21 mouse cellular contexts compared by ENCODE assay signal in the genomic region with DNA sequence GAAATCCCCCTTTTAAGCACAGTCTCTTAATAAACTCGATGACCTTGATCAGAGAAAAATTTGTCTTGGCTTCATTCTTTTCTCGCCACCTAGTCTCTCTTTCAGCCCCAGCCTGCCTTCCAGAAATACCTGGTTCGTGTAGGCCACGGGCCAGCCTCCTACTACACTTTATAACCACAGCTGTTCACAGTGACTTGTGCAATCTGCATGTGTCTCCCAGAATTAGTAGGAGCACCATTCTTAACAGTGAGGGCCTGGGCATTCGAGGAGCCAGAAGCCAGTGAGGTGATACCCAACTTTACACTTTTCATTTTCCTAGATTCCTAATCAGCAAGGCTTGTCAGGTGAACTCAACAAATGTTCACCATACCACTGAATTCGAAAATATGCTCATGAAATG.
"Had no signal": no experiment of that assay in that cellular context is flagged by ENCODE, and none has a peak within 500 bp of the region (broad histone marks: within the 10 kb centered on the region; RNA-seq: fewer than 3 reads in every experiment).

No protein-coding gene starts in this region.

- H3K27me3 ChIP-seq: limb, embryonic 13.5 days; liver, embryonic 12.5 days; liver, embryonic 15.5 days; midbrain, embryonic 13.5 days; neural tube, embryonic 12.5 days; neural tube, embryonic 15.5 days; stomach, embryonic 15.5 days had no signal

- H3K4me1 ChIP-seq: limb, embryonic 10.5 days; limb, embryonic 13.5 days; midbrain, embryonic 13.5 days; neural tube, embryonic 12.5 days; neural tube, embryonic 15.5 days; stomach, embryonic 15.5 days had no signal

- H3K4me2 ChIP-seq: limb, embryonic 13.5 days; liver, embryonic 12.5 days; liver, embryonic 15.5 days; lung, embryonic 14.5 days; midbrain, embryonic 13.5 days; neural tube, embryonic 12.5 days; neural tube, embryonic 15.5 days; stomach, embryonic 15.5 days had no signal

- H3K4me3 ChIP-seq: layer of hippocampus, adult 2 months; limb, embryonic 10.5 days; limb, embryonic 13.5 days; liver, embryonic 12.5 days; liver, embryonic 15.5 days; midbrain, embryonic 13.5 days; neural tube, embryonic 12.5 days; neural tube, embryonic 15.5 days; stomach, embryonic 15.5 days had no signal

- H3K9ac ChIP-seq: limb, embryonic 13.5 days; liver, embryonic 12.5 days; liver, embryonic 15.5 days; lung, embryonic 14.5 days; midbrain, embryonic 13.5 days; neural tube, embryonic 12.5 days; neural tube, embryonic 15.5 days; stomach, embryonic 15.5 days had no signal

- DNase-seq: kidney, adult 2 months; kidney, postnatal 25 days; layer of hippocampus, adult 9-11 months; liver; lung, embryonic 14.5 days; right cerebral cortex, adult 18-20 months; right cerebral cortex, postnatal 14 days; spleen, adult 18-20 months; thymus, postnatal 25 days had no signal

- ATAC-seq: intestine, postnatal 0 days; liver, embryonic 12.5 days; midbrain, embryonic 13.5 days had no signal

- H3K36me3 ChIP-seq: liver, embryonic 15.5 days; stomach, embryonic 15.5 days had no signal

- H3K27ac ChIP-seq: kidney, postnatal 0 days; layer of hippocampus, adult 2 months; limb, embryonic 10.5 days; limb, embryonic 13.5 days; liver, embryonic 12.5 days; liver, embryonic 15.5 days; macrophage; midbrain, embryonic 13.5 days; neural tube, embryonic 12.5 days; neural tube, embryonic 15.5 days; stomach, embryonic 15.5 days had no signal

- H3K9me3 ChIP-seq: limb, embryonic 10.5 days; limb, embryonic 13.5 days; liver, embryonic 12.5 days; liver, embryonic 15.5 days; midbrain, embryonic 13.5 days; neural tube, embryonic 12.5 days; neural tube, embryonic 15.5 days; stomach, embryonic 15.5 days had no signal
